ENCODE assay signal across 10 mouse cellular contexts in genomic region chr17:90452770-90453169, GRCm38 (mm10).
A peak's percentile ranks its signal among the peaks of the same experiment; 100 is the strongest.
DNase-seq lines count a peak whose midpoint lies in the region; ATAC-seq and TF ChIP-seq lines count a peak whose summit lies in the region.
"Had no signal": no experiment of that assay in that cellular context is flagged by ENCODE, and none has a peak within 500 bp of the region (broad histone marks: within the 10 kb centered on the region; RNA-seq: fewer than 3 reads in every experiment).

No protein-coding gene starts in this region.

- H3K9ac ChIP-seq in lung, embryonic 14.5 days: no peak overlapping the region
- H3K9ac ChIP-seq in hindbrain, embryonic 16.5 days (ENCODE audit: low read depth, low read length): peak overlapping the region; percentile 54

- H3K27ac ChIP-seq in lung, embryonic 14.5 days (ENCODE audit: low read depth): no peak overlapping the region
- peak overlapping the region; percentile 91 for H3K27ac ChIP-seq in hindbrain, embryonic 16.5 days (ENCODE audit: low read depth, low read length)
- H3K27ac ChIP-seq in olfactory bulb, adult 2 months (ENCODE audit: insufficient read depth, low read depth, low read length): no peak overlapping the region

- no peaks in the 10 kb centered on the region for H3K9me3 ChIP-seq in lung, embryonic 14.5 days (ENCODE audit: low read depth, low read length)
- H3K9me3 ChIP-seq in hindbrain, embryonic 16.5 days (ENCODE audit: control insufficient read depth, low read length): no peaks in the 10 kb centered on the region

- no peak overlapping the region for H3K4me3 ChIP-seq in lung, embryonic 14.5 days (ENCODE audit: low read depth, low read length)
- peak overlapping the region; percentile 71 for H3K4me3 ChIP-seq in hindbrain, embryonic 16.5 days (ENCODE audit: low read length)
- H3K4me3 ChIP-seq in olfactory bulb, adult 2 months (ENCODE audit: insufficient read depth, low read depth, low read length): peak overlapping the region; percentile 18; the same call in 1 of the 2 replicates

- H3K36me3 ChIP-seq in lung, embryonic 14.5 days (ENCODE audit: insufficient read depth): no peaks in the 10 kb centered on the region
- no peaks in the 10 kb centered on the region for H3K36me3 ChIP-seq in hindbrain, embryonic 16.5 days (ENCODE audit: control insufficient read depth, insufficient read depth, low read length)

- no peaks in the 10 kb centered on the region for H3K4me1 ChIP-seq in lung, embryonic 14.5 days (ENCODE audit: insufficient read depth)
- H3K4me1 ChIP-seq in hindbrain, embryonic 16.5 days (ENCODE audit: control insufficient read depth, insufficient read depth, low read depth, low read length): peaks cover 3% of the 10 kb centered on the region
- H3K4me1 ChIP-seq in olfactory bulb, adult 2 months (ENCODE audit: control insufficient read depth, insufficient read depth, low read length): peaks cover 10% of the 10 kb centered on the region

- peak; percentile 20; the same call in 1 of the 2 replicates for TF ChIP-seq CTCF in lung, embryonic 14.5 days (IDR thresholded peaks at IDR 0.05; ENCODE audit: low read depth)
- TF ChIP-seq CTCF in olfactory bulb, adult 2 months (IDR thresholded peaks at IDR 0.05; ENCODE audit: insufficient read depth, low read depth, low read length): no peak

- no peak for TF ChIP-seq POLR2A in olfactory bulb, adult 2 months (IDR thresholded peaks at IDR 0.05; ENCODE audit: insufficient read depth, low read depth, low read length)

- ATAC-seq in lung, embryonic 14.5 days (ENCODE audit: insufficient read depth): no peak
- ATAC-seq in hindbrain, embryonic 16.5 days: no peak
- no peak for ATAC-seq in erythroid progenitor cell, adult 5-6 weeks (replicated peaks; ENCODE audit: low FRiP score, poor library complexity, severe bottlenecking)
- no peak for ATAC-seq in erythroblast, adult 5-6 weeks (replicated peaks; ENCODE audit: low FRiP score, poor library complexity, severe bottlenecking)

- peak; percentile 4 for DNase-seq in lung, embryonic 14.5 days
- no peak for DNase-seq in lung, postnatal 25 days (ENCODE audit: low spot score)
- DNase-seq in cerebellum, adult 9-11 months: peak; percentile 59
- no peak for DNase-seq in ovary, adult 18-20 months (ENCODE audit: low spot score)
- DNase-seq: kidney, postnatal 14 days; spleen, adult 18-20 months had no signal

- H3K4me2 ChIP-seq in lung, embryonic 14.5 days: no peak overlapping the region
- H3K4me2 ChIP-seq in hindbrain, embryonic 16.5 days (ENCODE audit: low read length): peak overlapping the region; percentile 73

- peaks cover 23% of the 10 kb centered on the region for H3K27me3 ChIP-seq in lung, embryonic 14.5 days (ENCODE audit: insufficient read depth, low read length)
- no peaks in the 10 kb centered on the region for H3K27me3 ChIP-seq in hindbrain, embryonic 16.5 days (replicated peaks; ENCODE audit: control insufficient read depth, insufficient read depth, low read length)

- WGBS in lung, embryonic 14.5 days: 61% methylated on average over 2 of the region's 2 CpGs
- 47% methylated on average over 2 of the region's 2 CpGs for WGBS in hindbrain, embryonic 16.5 days
- 62% methylated on average over 2 of the region's 2 CpGs for WGBS in olfactory bulb, adult 2 months

Comparison
In these comparisons a context has a peak if more than half of its experiments do, and no peak if none do; other contexts are left out.
1. DNase-seq: peak in lung, embryonic 14.5 days (single experiment) and cerebellum, adult 9-11 months (single experiment); none in lung, postnatal 25 days (single experiment) and ovary, adult 18-20 months (single experiment).